Mouse (Mus musculus) layer of hippocampus, adult 8-10 months (tissue): ENCODE results near the gene AC131692.1. TPM values are rescaled to one million over a fixed set of nuclear protein-coding genes. Genes with fewer than 3 reads are reported as not detected.
"Not testable (repeated sequence)": the region's sequence is repeated elsewhere in the genome, so short reads cannot be mapped to it uniquely, and the experiment has no call there.

Experiments
- DNase-seq, 2 experiments: peaks; one replicate each; pipeline ENCODE4 v3.0.0; 2022; ENCODE audit warnings: low spot score in 2 of 2
- total RNA-seq, 4 experiments: library from RNA; stranded (reverse); gene quantifications; 2 replicates each; pipeline ENCODE4 v1.2.4; 2022

Gene AC131692.1
- total RNA-seq, 4 experiments from 2014 or later: not detected

DNA sequence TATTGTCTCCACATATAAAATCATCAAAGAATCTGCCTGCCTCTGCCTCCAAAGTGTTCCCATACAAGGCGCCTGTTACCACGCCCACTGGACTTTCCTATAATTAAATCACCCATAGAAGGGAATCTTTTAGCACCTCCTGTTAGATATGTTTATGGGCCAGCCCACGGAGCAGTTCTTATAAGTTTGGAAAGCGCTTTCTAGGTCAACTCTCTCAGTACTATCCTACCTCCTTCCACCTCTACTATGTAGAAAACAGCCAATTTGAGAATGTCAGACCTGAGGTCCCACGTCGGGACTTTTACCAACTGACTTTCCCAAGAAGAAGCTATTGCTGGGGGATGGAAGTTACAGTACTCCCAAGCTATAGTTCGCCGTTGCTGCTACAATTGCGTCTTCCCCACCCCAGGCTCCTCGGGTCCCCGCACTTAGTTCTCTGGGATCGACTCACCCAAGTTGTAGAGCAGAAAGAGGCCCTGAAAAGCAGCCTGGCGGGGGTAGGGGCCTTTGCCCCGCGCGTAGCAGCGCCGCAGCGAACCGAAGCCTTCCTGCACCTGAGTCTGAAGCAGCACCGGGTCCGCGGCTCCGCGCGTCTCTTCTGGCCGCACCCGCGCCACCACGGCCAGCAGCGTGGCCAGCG lies 23.2 kb downstream of the AC131692.1 start:
- no peak for DNase-seq

DNA sequence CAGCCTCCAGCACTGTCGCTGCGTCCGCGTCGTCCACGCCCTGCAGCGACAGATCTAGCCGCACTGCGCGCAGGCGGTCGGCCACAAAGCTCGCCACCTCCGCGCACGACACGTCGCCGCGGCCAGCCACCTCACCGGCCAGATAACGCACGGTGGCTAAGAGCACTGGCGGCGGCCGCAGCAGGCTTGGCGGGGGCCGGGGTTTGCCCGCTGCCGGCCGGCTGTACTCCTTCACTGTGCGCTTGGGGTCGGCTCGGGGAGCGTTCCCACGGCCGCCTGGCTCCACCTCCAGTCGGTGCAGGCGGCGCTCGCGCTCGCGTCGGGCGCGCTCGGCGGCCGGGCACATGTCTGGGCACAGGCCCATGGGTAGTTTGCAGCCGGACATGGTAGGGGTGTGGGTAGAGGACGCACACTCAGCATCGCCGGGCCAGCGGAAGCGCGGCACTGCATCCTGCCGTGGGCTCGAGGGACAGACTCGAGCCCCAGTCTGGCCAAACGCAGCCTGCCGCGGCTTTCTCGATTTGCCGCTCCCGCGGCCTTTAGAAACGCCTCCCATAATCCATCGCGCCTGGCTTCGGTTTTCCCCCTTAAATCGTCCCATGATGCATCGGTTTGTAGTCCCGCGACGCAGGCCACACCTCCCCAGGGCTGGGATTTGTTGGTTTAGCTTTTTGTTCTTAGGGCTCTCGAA lies 23.9 kb downstream of the AC131692.1 start, which contains the start of gene Sac3d1:
Gene Sac3d1, minus strand, starts transcription at position 665 of the 691 bp plus-strand sequence.
- DNase-seq: peak; percentile 86 to 89

DNA sequence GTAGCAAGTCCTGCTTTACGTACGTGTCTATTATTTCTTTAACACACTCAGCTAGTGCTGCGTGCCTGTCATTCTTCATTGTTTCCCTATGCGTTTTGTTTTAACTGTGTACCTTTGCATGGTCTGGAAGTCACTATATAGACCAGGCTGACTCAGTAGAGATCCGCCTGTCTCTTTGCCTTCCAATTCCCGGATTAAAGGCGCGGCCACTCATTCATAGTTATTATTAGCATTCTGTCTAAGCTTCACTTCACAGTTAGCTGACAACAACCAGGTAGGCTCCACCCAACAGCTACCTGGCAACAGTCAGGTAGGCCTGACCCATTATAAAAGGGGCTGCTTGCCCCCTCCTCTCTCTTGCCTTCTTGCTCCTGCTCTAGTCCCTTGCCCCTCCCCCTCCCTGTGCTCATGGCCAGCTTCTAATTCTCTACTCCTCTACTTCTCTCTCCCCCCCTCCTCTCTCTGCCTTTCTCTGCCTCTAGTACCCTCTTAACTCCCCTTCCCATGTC lies 24.5 kb downstream of the AC131692.1 start:
- no peak for DNase-seq

DNA sequence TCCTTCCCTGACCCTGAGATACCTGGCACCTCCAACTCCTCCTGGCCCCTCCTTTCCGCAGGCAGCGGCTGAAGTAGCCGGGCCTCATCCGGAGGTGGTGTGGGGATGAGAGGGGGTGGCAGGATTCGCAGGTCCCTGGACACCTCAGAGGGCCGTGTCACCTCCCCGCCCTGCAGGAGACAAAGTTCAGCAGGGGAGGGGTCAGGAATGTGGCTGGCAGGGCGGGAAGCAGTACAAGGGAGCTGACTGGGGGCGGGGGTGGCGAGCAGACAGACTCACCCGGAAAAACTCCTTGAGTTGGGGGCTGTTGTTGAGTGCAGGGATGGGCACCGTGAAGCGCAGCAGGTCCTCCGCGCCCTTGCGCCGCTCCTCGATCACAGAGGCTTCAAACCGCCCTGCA lies 27.5 kb downstream of the AC131692.1 start:
- DNase-seq: no peak

DNA sequence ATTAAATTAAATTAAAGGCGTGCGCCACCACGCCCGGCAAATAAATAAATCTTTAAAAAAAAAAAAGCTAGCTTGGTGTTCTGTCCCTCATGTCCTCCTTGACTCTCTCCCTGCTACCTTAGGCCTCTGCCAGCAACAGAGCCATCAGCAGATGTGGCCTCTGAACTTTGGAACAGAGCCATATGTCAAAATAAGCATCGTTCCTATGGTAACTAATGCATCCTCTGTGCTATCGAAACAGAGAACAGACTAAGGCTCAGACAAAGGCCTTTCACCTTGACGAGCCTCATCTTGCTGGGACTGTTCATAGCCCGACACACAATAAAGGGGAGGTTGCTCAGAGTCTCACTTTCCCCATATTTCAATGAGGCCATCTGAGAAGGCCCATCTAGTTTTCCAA lies 29.1 kb downstream of the AC131692.1 start:
- DNase-seq: no peak

DNA sequence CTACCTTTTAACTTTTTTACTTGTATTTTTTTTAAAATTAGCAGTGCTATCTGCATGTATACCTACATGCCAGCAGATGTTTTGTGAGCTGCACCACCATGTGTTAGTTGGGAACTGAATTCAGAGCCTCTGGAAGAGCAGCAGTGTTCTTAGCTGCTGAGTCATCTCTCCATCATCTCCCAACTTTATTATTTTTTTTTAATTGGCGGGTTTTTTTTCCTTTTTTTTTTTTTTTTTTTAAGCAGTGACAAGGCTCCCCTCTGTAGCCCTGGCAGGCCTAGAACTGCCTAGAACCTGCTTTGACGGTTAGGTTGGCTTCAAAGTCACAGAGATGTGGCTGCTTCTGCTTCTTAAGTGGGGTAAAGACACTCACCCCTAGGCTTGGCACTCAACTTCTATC lies 30.7 kb downstream of the AC131692.1 start:
- DNase-seq: no peak

DNA sequence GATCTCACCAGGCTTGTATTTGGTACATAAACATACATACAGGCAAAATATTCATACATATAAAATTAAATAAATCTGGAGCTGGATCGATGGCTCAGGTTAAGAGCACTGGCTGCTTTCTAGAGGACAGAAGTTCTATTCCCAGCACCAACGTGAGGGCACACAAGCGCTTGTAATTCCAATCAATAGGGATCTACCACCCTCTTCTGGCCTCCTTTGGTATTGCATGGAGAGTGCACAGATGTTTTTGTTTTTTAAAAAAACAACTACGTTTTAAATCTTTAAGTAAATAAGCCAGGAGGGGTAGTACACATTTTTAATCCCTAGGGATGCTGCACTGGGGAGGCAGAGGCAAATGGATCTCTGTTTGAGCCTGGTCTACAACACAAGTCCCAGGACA lies 32.1 kb downstream of the AC131692.1 start:
- DNase-seq: no peak

DNA sequence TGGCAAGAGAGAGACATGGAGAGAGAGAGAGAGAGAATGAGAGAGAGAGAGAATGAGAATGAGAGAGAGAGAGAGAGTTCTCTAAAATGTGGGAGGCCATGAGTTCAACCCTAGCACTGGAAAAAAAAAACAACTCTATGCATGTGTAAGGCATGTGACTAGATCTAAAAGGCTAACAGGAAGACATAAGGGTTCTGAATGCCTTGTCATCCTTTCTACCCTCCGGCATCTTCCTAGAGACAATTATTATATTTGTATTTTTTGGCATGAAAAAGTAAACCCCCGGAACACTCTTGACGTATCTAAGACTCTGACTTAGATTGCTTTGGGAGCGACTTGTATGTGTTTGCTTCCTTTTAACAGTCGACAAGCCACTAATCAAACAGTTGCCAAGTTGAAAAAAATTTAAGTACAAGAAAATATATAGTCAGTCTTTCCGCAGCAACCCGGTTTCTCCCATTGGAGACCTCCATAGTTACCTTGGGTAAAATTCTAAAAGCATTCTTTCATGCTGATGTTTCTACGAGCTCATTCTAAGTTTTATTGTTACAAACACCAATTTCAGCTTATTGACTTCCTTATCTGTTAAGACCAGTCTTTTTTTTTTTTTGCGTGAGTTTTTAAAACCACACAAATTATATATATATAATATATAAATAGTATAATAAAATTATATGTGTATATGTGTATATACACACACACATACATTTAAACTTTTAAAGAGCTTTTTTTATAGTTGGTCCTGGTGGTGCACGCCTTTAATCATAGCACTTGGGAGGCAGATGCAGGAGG lies 32.8 kb downstream of the AC131692.1 start:
- DNase-seq: no peak

DNA sequence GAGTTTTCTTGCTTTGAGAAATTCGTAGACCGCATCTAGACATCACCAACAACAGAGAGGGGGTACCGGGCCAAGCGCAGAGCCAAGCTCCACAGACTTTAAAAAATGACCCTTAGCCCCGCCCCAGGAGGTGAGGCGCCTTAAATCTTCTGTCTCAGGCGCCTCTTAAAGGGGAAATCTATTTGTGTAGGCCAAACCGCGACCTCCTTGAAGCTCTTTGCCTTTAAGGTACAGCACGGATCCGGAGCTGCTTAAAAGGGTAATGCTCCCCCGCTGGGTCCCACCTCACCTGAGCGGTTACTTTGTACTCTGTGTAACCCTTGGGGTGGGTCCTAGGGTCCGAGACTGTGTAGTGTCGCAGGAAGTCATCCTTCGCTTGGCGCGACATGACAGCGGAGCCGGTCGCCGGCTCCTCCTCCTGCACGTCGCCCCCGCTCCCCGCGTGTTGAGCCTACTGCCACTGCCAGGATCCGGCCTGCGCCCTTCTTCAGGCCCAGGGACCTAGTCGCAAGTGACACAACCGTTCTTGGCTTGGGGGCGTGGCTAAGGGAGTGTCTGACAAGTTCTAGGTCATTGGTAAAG lies 33.6 kb downstream of the AC131692.1 start, which contains the start of gene Snx15:
Gene Snx15, minus strand, starts transcription at position 545 of the 582 bp plus-strand sequence.
- peak; percentile 94 for DNase-seq

DNA sequence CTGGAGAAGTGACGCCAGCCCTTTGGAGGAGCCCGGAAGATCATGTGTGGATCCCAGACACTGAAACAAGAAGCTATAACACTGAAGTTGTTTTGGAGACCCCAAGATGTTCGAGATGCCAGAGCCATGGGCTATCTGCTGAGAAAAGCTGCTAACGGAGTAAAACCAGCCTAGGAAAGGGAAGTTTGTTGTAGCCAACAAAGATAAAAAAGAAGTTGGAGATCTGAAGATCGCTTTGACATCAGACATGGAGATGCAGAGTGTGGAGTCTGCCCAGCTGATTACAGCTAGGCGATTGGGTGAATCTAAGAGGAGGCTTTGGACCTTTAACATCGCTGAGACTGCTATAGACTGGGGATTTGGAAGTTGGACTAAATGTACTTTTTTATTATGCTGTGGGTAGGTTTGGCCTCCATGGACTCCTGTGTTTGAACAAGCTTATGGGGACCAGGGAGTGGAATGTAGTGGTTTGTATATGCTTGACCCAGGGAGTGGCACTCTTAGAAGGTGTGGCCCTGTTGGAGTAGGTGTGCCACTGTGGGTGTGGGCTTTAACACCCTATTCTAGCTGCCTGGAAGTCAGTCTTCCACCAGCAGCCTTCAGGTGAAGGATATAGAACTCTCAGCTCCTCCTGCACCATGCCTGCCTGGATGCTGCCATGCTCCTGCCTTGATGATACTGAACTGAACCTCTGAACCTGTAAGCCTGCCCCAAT lies 36.4 kb downstream of the AC131692.1 start:
- not testable (repeated sequence) for DNase-seq

DNA sequence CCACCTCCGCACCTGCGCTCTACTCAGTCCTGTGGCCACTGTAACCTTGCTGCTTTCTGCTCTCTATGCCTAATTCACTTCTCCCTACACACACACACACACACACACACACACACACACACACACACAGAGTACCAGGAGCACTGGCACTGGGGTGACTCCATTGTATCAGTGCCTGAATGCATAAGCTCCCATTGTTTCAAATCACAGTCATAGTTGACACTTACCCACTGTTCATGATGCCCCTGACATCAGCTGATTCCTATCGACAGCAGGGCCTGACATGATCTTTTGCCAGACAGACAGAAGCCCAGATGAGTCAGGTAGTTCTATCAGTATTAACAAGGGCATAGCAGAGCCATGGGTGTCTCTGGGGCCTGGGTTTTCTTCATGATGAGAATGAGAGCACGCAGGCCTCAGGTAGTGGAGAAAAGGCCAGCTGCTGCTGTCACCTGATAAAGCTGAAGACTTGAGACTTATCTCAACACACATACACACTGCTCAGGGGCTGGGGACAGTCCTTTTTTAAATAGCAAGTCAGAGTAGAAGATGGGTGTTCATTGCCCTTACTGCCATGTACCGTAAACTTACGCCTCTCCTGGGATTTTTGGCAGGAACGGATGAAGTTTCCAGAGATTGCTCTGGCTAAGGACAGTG lies 38.1 kb downstream of the AC131692.1 start:
- DNase-seq: no peak

DNA sequence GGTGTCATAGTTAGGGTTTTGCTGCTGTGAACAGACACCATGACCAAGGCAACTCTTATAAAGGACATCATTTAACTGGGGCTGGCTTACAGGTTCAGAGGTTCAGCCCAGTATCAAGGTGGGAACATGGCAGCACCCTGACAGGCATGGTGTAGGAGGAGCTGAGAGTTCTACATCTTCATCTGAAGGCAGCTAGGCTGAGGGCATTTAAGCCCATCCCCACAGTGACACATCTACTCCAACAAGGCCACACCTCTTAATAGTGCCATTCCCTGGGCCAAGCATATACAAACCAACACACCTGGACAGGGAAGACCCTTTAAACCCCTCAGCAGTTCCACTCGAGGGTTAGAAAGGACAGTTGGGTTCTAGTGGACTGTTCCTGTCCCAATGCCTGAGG lies 39.0 kb downstream of the AC131692.1 start:
- DNase-seq: not testable (repeated sequence)

DNA sequence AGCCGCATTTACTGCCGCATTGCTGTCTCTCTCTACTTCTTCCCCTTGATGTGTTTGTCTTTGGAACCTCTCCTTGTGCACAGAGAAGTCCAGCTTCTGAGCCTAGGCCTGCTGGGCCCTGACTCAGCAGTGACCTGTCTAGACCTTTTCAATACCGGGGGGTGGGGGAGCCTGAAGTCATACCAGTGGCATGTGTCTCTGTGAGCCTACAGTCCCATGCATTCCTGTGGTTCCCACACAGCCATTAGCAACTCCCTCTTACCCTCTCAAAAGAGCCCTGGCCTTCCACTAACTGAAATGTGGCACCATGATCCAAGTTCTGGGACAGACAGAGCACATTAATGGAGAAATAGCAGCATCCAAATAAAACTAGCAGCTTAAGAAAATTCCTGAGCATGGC lies 42.2 kb downstream of the AC131692.1 start:
- no peak for DNase-seq

DNA sequence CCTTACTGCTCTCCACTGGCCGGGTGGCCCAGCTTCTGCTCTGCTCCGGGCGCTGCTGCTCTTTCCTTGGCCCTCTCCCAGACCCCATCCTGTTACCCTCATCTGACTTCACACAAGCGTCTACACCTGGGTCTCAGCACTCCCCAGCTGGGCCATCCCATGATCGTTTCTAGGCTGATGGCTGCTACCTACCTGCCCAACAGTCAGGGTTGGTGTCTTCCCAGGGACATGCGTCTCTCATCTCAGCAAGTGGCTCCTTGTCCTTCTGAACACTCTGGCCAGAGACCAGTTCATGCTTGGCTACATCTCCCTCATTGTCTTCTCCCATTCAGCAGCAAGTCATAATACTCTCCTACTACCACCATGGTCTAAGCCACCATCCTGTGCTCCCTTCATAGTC lies 45.5 kb downstream of the AC131692.1 start:
- no peak for DNase-seq

DNA sequence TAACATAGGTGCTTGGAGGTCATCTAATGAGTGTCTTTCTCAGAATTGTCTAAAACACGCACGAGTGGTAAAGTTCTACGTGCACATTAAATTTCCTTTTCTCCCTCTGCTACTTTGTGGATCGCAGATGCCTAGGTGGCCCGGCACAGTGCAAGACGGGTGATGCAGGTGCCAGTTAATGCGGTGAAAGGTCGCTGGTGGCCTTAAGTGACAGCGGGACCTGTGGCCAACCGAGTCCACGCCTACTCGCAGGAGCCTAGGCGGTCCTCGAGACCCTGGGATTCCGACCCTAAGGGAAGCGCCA lies 46.1 kb downstream of the AC131692.1 start:
- DNase-seq: no peak

DNA sequence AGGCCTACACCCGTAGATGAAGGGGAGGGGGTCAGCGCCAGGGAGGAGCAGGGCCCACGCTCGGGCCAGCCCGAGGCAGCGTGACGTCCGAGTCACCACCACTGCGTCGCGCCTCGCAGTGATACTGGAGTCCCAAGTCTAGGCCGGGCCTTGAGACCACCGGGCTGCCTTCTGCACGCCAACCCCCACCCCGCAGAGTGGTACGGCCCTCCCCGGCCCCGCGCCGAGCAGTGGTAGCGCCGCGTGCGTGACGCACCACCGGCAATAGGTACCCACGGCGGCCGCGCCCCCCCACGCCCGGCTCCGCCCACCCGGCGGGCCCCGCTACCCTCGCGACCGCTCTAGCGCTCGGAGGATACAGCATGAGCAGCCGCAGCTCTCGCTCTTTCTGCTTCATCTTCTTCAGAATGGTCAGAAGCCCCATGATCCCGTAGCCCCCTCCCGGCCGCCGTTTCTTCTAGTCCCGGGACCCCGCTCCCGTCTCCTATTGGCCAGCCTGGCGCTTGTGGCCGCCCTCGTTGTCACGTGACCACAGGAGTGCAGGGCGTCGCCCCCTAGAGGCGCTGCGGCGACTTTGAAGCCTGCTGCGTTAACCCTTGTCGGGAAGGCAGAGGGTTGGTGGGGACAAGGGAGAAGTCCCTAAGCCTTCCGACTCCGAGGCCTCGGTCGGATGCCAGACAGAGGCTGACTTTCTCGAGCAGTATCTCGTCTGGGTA lies 46.6 kb downstream of the AC131692.1 start, which contains the start of gene Batf2:
Gene Batf2, plus strand, starts transcription at position 306 of the 716 bp plus-strand sequence.
- DNase-seq: peak; percentile 91 to 92

DNA sequence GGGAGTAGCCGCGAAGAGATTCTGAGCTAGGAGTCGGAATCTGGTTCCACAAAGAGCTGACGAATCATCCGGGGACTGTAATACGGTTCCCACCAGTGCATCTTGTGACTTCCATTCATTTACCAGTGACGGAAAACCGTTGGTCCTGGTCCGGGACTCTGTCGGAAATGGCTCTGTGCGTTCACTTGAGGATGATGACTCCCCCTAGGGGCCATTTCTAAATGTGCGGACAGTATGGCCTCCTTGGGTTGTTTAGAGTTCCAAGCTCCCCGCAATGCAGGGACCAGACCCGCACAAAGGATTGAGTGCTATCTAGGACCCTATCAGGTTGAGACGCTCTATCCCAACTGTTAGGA lies 47.2 kb downstream of the AC131692.1 start, which contains the start of gene Arl2:
Gene Arl2, minus strand, starts transcription at position 155 of the 356 bp plus-strand sequence.
- DNase-seq: peak; percentile 76 to 87

DNA sequence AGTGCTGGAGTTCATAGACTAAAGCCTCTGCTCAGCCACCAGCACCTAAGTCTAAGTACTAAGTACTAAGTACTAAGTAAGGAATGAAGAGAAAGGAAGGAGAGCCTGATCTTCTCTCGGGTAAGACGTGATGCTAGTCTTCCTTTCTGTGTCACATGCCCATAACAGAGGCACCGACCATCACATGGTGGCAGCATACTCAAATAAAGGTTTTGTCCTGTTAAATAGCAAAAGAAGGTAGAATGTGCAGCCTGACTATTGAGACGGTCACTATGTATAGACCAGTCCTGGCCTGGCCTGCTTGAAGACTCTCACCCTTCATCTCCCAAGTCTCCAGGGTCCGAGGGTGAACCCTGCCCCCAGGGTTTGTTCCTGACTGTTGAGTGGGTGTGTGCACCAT lies 50.6 kb downstream of the AC131692.1 start:
- DNase-seq: no peak
